Mouse (Mus musculus) myocyte (in vitro differentiated cells): ENCODE measurements around the gene Usf3. TPM values are rescaled to one million over a fixed set of nuclear protein-coding genes. Genes with fewer than 3 reads are reported as not detected.

Experiments
- H3K27me3 ChIP-seq: one replicate; pipeline ENCODE4 v1.6.1; 2011; ENCODE audit not compliant: control insufficient read depth, insufficient read depth, insufficient read length
- H3K36me3 ChIP-seq: one replicate; pipeline ENCODE4 v1.6.1; 2011; ENCODE audit not compliant: control insufficient read depth, insufficient read depth
- H3K4me2 ChIP-seq: one replicate; pipeline ENCODE4 v1.6.1; 2011; ENCODE audit warnings: low read depth, control low read depth
- H3K4me3 ChIP-seq: one replicate; pipeline ENCODE4 v1.5.1; 2011; ENCODE audit warnings: mild to moderate bottlenecking, control low read depth, moderate library complexity
- H3K79me2 ChIP-seq: one replicate; pipeline ENCODE4 v1.6.1; 2011; ENCODE audit not compliant: control insufficient read depth, insufficient read depth
- H3ac ChIP-seq: one replicate; pipeline ENCODE4 v1.6.1; 2011; ENCODE audit not compliant: control insufficient read depth, insufficient read length
- CEBPB ChIP-seq: IDR thresholded peaks from 2 replicates; pipeline ENCODE4 v1.6.1; 2011; ENCODE audit warnings: mild to moderate bottlenecking, moderate library complexity; ENCODE audit not compliant: poor library complexity, insufficient read depth, severe bottlenecking
- E2F4 ChIP-seq: IDR thresholded peaks from one replicate; pipeline ENCODE4 v1.6.1; 2011; ENCODE audit warnings: mild to moderate bottlenecking, control low read depth, moderate library complexity; ENCODE audit not compliant: insufficient read depth
- MAX ChIP-seq: IDR thresholded peaks from one replicate; pipeline ENCODE4 v1.6.1; 2011; ENCODE audit warnings: low read depth, mild to moderate bottlenecking, control low read depth
- MYOD1 ChIP-seq, 3 experiments: IDR thresholded peaks; one replicate each; pipeline ENCODE4 v1.6.1; 2011; ENCODE audit warnings: control low read depth in 2 of 3, low read depth in 2 of 3, mild to moderate bottlenecking in 2 of 3, moderate library complexity in 1 of 3; ENCODE audit not compliant: insufficient read length in 2 of 3, control insufficient read depth in 1 of 3
- MYOG ChIP-seq, 3 experiments: IDR thresholded peaks; one replicate each; pipeline ENCODE4 v1.6.1; 2011; ENCODE audit warnings: control low read depth in 2 of 3, low read depth in 2 of 3, mild to moderate bottlenecking in 2 of 3; ENCODE audit not compliant: insufficient read length in 2 of 3, control insufficient read depth in 1 of 3, insufficient read depth in 1 of 3
- POLR2A ChIP-seq: IDR thresholded peaks from one replicate; pipeline ENCODE4 v1.6.1; 2011; ENCODE audit warnings: low read depth, mild to moderate bottlenecking, control low read depth, moderate library complexity; ENCODE audit not compliant: insufficient read length
- POLR2AphosphoS2 ChIP-seq: IDR thresholded peaks from one replicate; pipeline ENCODE4 v1.6.1; 2011; ENCODE audit warnings: low read depth, control low read depth; ENCODE audit not compliant: insufficient read length
- REST ChIP-seq: IDR thresholded peaks from one replicate; pipeline ENCODE4 v1.6.1; 2011; ENCODE audit warnings: mild to moderate bottlenecking, control low read depth, moderate library complexity; ENCODE audit not compliant: insufficient read depth, insufficient read length
- SRF ChIP-seq: IDR thresholded peaks from one replicate; pipeline ENCODE4 v1.6.1; 2011; ENCODE audit warnings: low read depth; ENCODE audit not compliant: control insufficient read depth, insufficient read length
- TCF12 ChIP-seq: IDR thresholded peaks from one replicate; pipeline ENCODE4 v1.6.1; 2011; ENCODE audit warnings: mild to moderate bottlenecking, control low read depth; ENCODE audit not compliant: poor library complexity, insufficient read depth, severe bottlenecking
- TCF3 ChIP-seq: IDR thresholded peaks from one replicate; pipeline ENCODE4 v1.6.1; 2011; ENCODE audit warnings: low read depth, control low read depth; ENCODE audit not compliant: insufficient read length
- USF1 ChIP-seq: IDR thresholded peaks from one replicate; pipeline ENCODE4 v1.6.1; 2011; ENCODE audit warnings: low read depth, mild to moderate bottlenecking, control low read depth, moderate library complexity
- polyA plus RNA-seq: library from polyadenylated mRNA; unstranded; fragments of >200 nt; fragmentation: generic; extraction: Trizol; gene quantifications from one replicate; pipeline ENCODE4 v1.2.1, GENCODE M21; 2012; ENCODE audit warnings: missing spikeins

Gene Usf3
- polyA plus RNA-seq, 1 experiment, result 3.5 TPM

- no peaks in the 10 kb centered on the region for H3K27me3 ChIP-seq
- no peak for TF ChIP-seq REST
- no peak for TF ChIP-seq MYOD1 (IDR thresholded peaks at IDR 0.05; ENCODE audit: control insufficient read depth in 1 of 3, insufficient read length in 2 of 3, low read depth in 2 of 3)
- no peak for TF ChIP-seq SRF
- TF ChIP-seq E2F4, result no peak
- no peak for TF ChIP-seq TCF12
- TF ChIP-seq POLR2A, result no peak
- TF ChIP-seq MYOG (IDR thresholded peaks at IDR 0.05; ENCODE audit: control insufficient read depth in 1 of 3, insufficient read depth in 1 of 3, insufficient read length in 2 of 3, low read depth in 2 of 3), result no peak
- TF ChIP-seq USF1, result no peak
- no peak for TF ChIP-seq POLR2AphosphoS2
- no peak for TF ChIP-seq MAX
- no peak for TF ChIP-seq CEBPB
- no peak for TF ChIP-seq TCF3
- H3K79me2 ChIP-seq, result peaks cover 3% of the 10 kb centered on the region
- H3K36me3 ChIP-seq, result no peaks in the 10 kb centered on the region
- H3ac ChIP-seq, result no peak overlapping the region
- H3K4me3 ChIP-seq, result no peak overlapping the region
- H3K4me2 ChIP-seq, result no peak overlapping the region
Observed at GRCm38 (mm10) chr16:44184769-44185168, 11.7 kb downstream of the Usf3 start.

GRCm38 (mm10) chr16:44187172-44187571 lies 14.1 kb downstream of the Usf3 start:
- no peaks in the 10 kb centered on the region for H3K36me3 ChIP-seq
- peaks cover 3% of the 10 kb centered on the region for H3K79me2 ChIP-seq
- H3K4me2 ChIP-seq, result no peak overlapping the region
- no peak for TF ChIP-seq SRF
- TF ChIP-seq CEBPB, result no peak
- TF ChIP-seq POLR2A, result no peak
- TF ChIP-seq MYOG (IDR thresholded peaks at IDR 0.05; ENCODE audit: control insufficient read depth in 1 of 3, insufficient read depth in 1 of 3, insufficient read length in 2 of 3, low read depth in 2 of 3), result no peak
- no peak for TF ChIP-seq POLR2AphosphoS2
- TF ChIP-seq TCF3, result no peak
- TF ChIP-seq TCF12, result no peak
- no peak for TF ChIP-seq REST
- no peak for TF ChIP-seq MYOD1 (IDR thresholded peaks at IDR 0.05; ENCODE audit: control insufficient read depth in 1 of 3, insufficient read length in 2 of 3, low read depth in 2 of 3)
- TF ChIP-seq USF1, result no peak
- no peak for TF ChIP-seq MAX
- TF ChIP-seq E2F4, result no peak
- H3K4me3 ChIP-seq, result no peak overlapping the region
- no peaks in the 10 kb centered on the region for H3K27me3 ChIP-seq
- H3ac ChIP-seq, result no peak overlapping the region

GRCm38 (mm10) chr16:44188766-44189165 lies 15.7 kb downstream of the Usf3 start:
- Histone ChIP-seq H3K4me3 (no peak overlapping the region), H3ac (no peak overlapping the region), H3K4me2 (no peak overlapping the region), H3K27me3 (no peaks in the 10 kb centered on the region), H3K36me3 (no peaks in the 10 kb centered on the region), H3K79me2 (no peaks in the 10 kb centered on the region)
- TF ChIP-seq TCF12 (no peak), MAX (no peak), MYOG (IDR thresholded peaks at IDR 0.05; ENCODE audit: control insufficient read depth in 1 of 3, insufficient read depth in 1 of 3, insufficient read length in 2 of 3, low read depth in 2 of 3) (no peak), POLR2A (no peak), REST (no peak), E2F4 (no peak), SRF (no peak), POLR2AphosphoS2 (no peak), MYOD1 (IDR thresholded peaks at IDR 0.05; ENCODE audit: control insufficient read depth in 1 of 3, insufficient read length in 2 of 3, low read depth in 2 of 3) (no peak), USF1 (no peak)

GRCm38 (mm10) chr16:44190032-44190431 lies 17.0 kb downstream of the Usf3 start:
- Histone ChIP-seq H3ac (no peak overlapping the region), H3K4me2 (no peak overlapping the region), H3K79me2 (no peaks in the 10 kb centered on the region), H3K27me3 (no peaks in the 10 kb centered on the region), H3K36me3 (no peaks in the 10 kb centered on the region), H3K4me3 (no peak overlapping the region)
- TF ChIP-seq CEBPB (no peak), TCF12 (no peak), TCF3 (no peak), SRF (no peak), MYOD1 (IDR thresholded peaks at IDR 0.05; ENCODE audit: control insufficient read depth in 1 of 3, insufficient read length in 2 of 3, low read depth in 2 of 3) (no peak), E2F4 (no peak), USF1 (no peak), MAX (no peak), REST (no peak), POLR2AphosphoS2 (no peak), MYOG (IDR thresholded peaks at IDR 0.05; ENCODE audit: control insufficient read depth in 1 of 3, insufficient read depth in 1 of 3, insufficient read length in 2 of 3, low read depth in 2 of 3) (no peak), POLR2A (no peak)

- H3K79me2 ChIP-seq, result no peaks in the 10 kb centered on the region
- no peak for TF ChIP-seq MYOG (IDR thresholded peaks at IDR 0.05; ENCODE audit: control insufficient read depth in 1 of 3, insufficient read depth in 1 of 3, insufficient read length in 2 of 3, low read depth in 2 of 3)
- TF ChIP-seq TCF12, result no peak
- TF ChIP-seq TCF3, result no peak
- TF ChIP-seq MAX, result no peak
- no peak for TF ChIP-seq POLR2A
- no peak for TF ChIP-seq REST
- no peak for TF ChIP-seq POLR2AphosphoS2
- H3K4me3 ChIP-seq, result no peak overlapping the region
- no peak overlapping the region for H3ac ChIP-seq
- no peaks in the 10 kb centered on the region for H3K36me3 ChIP-seq
- H3K27me3 ChIP-seq, result no peaks in the 10 kb centered on the region
- H3K4me2 ChIP-seq, result no peak overlapping the region
Observed at GRCm38 (mm10) chr16:44190968-44191367, 17.9 kb downstream of the Usf3 start.
